Mouse (Mus musculus) layer of hippocampus, adult 9-10 months (tissue): ENCODE measurements around the gene Arsa.

Experiments
- DNase-seq: peaks from one replicate; pipeline ENCODE4 v3.0.0; 2022; ENCODE audit warnings: low spot score

The Arsa gene

GRCm38 (mm10) chr15:89477091-89477491 lies at the start of gene Arsa:
TSS of gene Arsa (minus strand) at chr15:89477425.
- no peak for DNase-seq

- DNase-seq: no peak
Observed at GRCm38 (mm10) chr15:89526776-89527325, 49.6 kb upstream of the Arsa start.

- no peak for DNase-seq
Observed at GRCm38 (mm10) chr15:89525896-89526295, 48.7 kb upstream of the Arsa start.

- DNase-seq: no peak
Observed at GRCm38 (mm10) chr15:89525464-89525863, 48.2 kb upstream of the Arsa start.

- no peak for DNase-seq
Observed at GRCm38 (mm10) chr15:89524611-89525415, 47.6 kb upstream of the Arsa start.

- DNase-seq: no peak
Observed at GRCm38 (mm10) chr15:89524001-89524571, 46.9 kb upstream of the Arsa start.

GRCm38 (mm10) chr15:89523283-89523832 lies 46.1 kb upstream of the Arsa start:
- DNase-seq: no peak

GRCm38 (mm10) chr15:89522566-89523282 lies 45.5 kb upstream of the Arsa start:
- no peak for DNase-seq

- no peak for DNase-seq
Observed at GRCm38 (mm10) chr15:89521951-89522350, 44.7 kb upstream of the Arsa start.

GRCm38 (mm10) chr15:89512679-89513078 lies 35.5 kb upstream of the Arsa start:
- DNase-seq: no peak

- DNase-seq: no peak
Observed at GRCm38 (mm10) chr15:89507751-89508150, 30.5 kb upstream of the Arsa start.

GRCm38 (mm10) chr15:89504838-89505237 lies 27.6 kb upstream of the Arsa start:
- no peak for DNase-seq

- DNase-seq: no peak
Observed at GRCm38 (mm10) chr15:89501321-89501720, 24.1 kb upstream of the Arsa start.

- no peak for DNase-seq
Observed at GRCm38 (mm10) chr15:89500221-89500791, 23.1 kb upstream of the Arsa start.

- no peak for DNase-seq
Observed at GRCm38 (mm10) chr15:89499784-89500220, 22.6 kb upstream of the Arsa start.

GRCm38 (mm10) chr15:89498961-89499688 lies 21.9 kb upstream of the Arsa start, which contains the start of gene Shank3:
TSS of gene Shank3 (plus strand) at chr15:89499623.
- DNase-seq: no peak

GRCm38 (mm10) chr15:89498049-89498960 lies 21.1 kb upstream of the Arsa start:
- DNase-seq: peak; percentile 41

GRCm38 (mm10) chr15:89497391-89498048 lies 20.3 kb upstream of the Arsa start:
- DNase-seq: no peak

- DNase-seq: no peak
Observed at GRCm38 (mm10) chr15:89496841-89497240, 19.6 kb upstream of the Arsa start.

GRCm38 (mm10) chr15:89496131-89496530 lies 18.9 kb upstream of the Arsa start:
- DNase-seq: no peak
